Mouse (Mus musculus) spleen, adult 12 weeks (tissue): ENCODE results near the gene Exph5.
A peak's percentile ranks its signal among the peaks of the same experiment; 100 is the strongest.

ENCODE experiments used
- DNase-seq: peaks from one replicate; pipeline ENCODE4 v3.0.0; 2022; ENCODE audit warnings: low spot score

Exph5 gene

DNA sequence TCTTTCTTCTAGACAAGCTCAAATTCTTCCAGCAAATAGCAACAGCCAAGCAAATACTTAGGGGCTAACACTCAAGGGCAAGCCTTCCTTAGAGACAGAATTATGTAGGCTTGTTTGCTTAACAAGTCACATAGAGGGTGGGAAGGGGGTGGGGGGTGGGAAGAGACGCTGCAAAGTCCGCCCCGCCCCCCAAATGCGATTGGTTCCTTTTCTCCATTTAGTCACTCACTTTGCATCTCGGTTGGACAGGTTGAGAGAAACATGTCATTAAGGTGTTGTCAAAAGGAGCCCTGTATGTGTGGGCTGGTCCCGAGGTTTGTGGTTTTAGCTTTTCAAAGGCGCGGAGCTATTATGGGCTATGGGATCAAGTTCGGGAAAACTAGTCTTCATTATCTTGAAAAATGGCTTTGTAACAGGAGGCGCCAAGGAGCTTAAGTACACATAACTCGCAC, at the start of gene Exph5:
TSS of gene Exph5 (plus strand) at position 402 of the 452 bp plus-strand sequence.
- DNase-seq, result no peak

DNA sequence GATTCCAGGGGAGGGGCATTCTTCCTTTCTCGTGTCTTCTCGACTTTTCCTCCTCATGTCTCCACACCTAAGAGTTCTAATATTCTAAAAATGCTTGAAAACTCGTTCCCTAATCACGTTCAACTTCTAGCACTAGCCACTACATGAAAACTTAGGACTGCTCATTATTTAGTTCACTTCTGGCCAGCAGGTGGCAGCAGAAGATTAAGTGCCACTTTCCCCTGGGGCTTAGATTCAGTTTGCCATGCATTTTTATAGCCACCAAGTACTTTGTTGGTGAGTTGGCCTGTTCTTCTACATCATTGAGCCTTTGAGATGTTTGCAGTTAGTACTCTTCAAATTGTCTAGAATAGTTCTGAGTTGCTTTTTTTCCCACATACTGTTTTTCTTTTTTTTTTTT, 47.1 kb upstream of the Exph5 start:
- DNase-seq, result peak; percentile 35

DNA sequence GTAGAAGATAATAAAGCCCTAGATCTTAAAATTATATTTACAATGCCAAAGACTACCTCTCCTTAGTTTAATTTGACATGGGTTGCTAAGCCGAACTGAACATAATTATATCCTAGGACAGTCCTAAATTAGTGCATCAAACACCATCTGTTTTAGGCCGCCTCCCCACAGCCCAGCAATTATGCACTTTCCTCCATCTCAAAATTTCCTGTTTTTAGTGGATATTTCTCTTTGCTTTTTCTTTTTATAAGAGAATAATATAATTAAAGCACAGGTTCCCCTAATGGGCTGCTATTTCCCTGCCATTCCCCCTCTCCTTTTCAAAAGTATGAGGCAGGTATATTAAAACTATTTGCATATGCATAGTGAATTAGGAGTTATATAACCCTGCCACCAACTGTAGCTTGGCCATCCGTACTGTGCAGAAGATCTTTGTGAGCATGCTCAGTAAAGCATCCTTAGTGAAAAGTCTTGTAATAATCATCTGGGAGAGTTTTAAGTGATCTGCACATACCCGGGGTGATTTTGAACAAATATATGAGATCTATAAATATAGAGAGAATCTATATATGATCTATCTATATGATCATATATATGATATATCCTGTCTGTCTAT, 44.7 kb upstream of the Exph5 start:
- DNase-seq, result no peak

DNA sequence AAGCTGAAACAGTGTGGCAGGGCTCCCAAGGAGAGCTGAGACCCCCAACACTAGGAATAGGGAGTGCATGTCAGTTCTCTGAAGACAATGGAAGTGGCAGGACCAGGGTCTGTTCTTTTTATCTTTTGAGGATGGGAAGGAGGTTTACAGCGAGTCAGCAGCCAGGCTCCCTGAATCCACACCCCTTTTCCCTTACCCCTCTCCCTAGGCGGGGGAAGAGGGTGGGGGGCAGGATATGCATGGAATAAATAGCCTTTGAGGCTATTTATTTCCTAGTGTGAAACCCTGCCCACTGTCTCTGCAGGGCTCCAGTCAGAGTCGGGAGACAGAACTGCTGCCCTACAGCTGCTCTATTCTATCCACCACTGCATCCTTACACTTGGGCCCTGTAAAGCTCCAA, 43.7 kb upstream of the Exph5 start:
- DNase-seq, result no peak

DNA sequence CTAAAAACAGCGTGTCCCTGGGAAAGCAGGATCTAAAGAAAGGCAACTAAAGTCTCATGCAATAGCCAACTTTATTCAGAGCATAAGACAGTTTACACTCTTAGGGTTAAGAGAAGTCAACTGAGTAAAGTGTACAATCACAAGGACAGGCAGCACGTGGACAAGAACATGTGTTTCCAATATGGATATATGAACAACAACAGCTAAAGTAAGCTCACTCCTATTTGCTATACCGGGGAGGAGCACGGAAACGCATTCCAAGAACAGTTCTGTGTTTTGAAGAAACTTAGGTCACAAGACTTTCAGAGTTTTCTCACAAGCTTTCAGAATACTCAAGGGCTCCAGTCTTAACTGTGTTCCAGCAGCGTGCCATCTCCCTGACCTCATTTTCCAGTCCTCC, 43.3 kb upstream of the Exph5 start:
- no peak for DNase-seq

DNA sequence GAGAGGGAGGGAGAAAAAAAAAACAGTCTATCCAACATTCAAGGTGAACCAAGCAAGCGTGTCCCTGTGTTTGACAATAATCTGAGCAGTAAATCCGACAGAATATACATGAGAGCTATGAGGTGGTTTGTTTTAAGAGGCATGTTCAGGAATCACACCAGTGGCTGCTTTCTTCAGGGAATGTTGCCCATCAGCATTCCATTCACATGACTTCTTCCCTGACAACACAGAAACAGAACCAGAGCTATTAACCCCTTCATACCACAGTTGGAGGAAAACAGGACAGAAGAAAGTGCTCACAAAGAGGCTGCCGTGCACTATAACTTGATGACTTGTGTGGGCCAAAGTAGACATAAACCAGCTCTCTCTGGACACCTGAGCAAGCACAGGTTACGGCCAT, 37.1 kb upstream of the Exph5 start:
- DNase-seq, result no peak

DNA sequence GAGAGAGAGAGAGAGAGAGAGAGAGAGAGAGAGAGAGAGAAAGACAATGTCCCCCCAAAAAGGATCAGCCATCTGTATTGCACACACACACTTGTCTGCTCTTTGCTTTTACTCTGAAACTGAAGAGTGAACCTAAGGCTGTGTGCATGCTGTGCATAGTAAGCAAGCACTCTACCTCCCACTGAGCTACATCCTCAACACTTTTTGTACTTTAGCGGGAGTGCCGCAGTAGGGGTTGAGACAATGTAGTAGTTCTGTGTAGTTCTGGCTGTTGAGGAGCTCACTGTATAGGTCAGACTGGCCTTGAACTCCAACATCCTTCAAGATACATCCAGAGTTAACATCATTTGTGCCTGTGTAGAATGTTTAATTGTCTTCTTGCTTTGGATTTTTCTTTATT, 35.9 kb upstream of the Exph5 start:
- DNase-seq, result no peak

DNA sequence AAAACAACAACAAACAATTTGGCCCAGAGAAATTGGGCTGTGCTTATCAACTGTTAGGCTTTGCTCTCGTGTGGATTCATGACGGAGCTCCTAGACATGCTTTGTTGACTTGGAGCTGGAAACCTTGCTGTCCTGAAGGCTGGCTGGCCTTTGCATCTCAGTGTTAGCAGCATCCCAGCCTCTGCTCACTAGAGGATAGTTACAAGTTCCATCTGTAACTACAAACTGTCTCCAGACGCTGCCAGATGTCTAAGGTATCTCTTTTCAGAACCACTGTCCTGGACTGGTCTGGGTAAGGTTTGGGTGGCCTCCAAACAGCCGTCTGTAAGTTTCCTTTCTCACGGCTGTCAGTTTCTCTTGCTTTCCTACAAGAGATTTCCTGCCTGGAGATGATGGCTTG, 33.4 kb upstream of the Exph5 start:
- no peak for DNase-seq

DNA sequence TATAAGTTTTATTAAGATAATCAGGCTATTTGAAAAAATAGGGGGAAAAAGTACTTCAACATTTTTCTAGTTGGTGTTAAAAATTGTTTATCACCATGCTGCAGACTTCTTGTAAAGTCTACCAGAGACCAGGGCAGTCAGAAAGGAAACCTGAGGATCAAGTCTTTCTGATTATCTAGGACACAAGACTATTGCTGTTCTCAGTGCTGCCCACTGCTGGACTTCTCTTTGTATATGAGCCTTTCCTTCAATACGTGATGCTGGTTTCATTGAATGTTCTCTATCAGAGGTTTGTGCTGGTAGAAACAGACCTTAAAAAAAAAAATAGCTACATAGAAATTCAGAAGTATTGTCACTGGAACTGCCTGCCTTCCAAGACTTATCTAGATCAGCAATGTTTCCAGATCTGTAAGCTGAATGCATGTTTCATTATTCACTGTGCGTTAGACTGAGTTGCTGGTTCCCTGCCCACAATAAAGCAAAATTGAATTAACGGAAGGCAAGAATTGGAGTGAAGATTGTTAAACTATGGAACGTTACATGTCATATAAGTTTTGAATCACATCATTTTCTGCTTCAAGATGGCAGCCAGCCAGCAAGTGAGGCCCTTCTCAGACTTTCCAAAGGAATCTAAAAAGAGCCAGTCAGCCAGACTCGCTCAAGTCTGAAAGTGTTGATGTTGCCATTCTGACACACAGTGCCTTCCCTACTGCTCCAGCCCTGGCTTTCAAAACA, 32.6 kb upstream of the Exph5 start:
- DNase-seq, result no peak

DNA sequence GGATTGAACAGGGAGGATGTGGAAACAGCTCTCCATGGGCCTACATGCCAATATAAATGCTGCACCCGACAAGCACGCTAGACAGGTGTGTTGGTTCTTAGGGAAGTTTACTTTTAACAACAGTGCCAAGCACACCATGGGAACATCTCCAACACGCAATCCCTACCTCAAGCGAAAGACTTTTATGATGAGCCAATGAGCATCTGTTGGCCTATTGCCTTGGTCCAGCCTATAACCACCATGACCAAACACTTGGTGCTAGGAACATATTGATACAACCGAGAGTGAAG, 32.1 kb upstream of the Exph5 start:
- no peak for DNase-seq

DNA sequence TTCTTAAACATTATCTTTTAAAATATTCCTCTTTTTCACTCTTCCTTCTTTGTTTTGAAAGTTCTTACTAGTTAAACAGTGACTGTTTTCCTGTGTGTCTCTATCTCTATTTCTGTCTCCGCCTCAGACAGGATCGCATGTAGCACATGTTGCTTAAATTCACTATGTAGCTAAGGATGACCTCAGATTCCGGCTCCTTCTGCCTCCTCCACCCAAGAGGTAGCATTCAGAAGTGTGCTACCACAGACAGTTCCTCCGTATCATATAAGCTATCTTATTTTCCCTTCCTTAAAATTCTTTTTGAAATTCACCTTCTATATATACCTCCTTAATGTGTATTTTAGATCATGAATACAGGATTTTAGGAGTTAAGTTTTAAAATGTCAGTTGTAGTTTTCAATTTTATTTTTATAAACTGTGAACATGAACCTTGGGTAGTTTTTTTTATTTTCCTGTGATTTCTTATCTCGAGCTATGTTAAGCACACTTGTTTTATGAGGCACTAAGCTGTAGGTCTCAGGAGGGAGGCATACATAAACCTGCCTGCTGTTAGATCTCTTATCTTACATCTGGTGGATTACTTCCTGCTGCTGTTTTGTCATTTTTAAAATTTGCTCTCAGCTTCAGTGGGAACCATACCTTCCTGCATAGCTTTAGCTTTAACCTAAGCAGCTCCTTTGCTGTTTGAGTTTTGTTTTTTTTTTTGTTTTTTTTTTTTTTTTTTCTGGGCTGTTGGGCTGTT, 30.0 kb upstream of the Exph5 start:
- no peak for DNase-seq

DNA sequence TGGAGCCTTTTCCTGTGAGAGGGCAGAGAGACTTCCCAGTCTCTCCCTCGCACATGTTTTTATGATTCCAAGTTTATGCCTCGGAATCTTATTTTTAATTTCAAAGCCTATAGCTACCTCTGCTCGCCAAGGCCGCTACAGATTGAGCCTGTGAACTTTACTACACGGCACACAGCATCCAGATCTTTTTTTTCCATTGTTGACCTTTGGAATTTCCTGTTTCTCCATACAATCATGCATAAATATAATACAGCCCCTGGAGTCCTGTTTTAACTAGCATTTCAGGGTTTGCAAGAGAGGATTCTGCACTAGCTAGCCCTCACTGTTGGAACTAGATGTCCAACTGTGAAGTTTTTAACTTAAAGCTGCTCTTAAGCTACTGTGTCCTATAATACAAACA, 29.3 kb upstream of the Exph5 start:
- DNase-seq, result no peak

DNA sequence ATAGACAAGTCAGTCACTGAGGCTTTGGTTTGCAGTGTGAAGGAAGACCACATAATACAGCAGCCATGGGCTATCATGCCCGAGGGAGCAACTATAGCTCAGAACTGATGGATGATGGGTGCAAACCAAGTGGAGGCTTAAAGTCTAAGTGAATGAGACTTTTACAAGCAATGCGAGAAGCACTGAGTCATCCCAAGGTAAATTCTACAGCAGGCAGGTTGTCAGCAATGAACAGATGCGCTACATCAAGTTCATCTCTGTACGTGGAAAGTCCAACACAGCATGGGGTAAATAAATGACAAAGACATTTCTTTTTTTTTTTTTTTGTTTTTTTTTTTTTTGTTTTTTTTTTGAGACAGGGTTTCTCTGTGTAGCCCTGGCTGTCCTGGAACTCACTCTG, 28.8 kb upstream of the Exph5 start:
- no peak for DNase-seq

DNA sequence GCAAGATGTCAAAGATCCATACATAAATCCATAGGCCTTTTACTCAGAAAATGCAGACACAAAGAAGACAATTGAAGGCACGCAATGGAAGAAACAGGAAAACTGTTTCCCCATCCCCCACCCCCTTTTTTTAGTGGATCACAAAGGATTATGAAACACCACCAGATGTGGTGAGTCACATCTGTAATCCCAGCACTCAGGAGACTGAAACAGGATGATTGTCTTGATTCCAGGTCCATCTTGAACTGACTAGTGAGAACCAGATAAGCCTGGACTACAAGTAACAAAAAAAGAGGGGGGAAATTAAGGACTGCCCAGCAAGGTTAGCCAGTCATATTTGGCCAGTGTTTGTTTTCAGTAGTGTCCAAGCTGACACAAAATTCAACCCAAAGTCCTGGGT, 25.1 kb upstream of the Exph5 start:
- DNase-seq, result no peak

DNA sequence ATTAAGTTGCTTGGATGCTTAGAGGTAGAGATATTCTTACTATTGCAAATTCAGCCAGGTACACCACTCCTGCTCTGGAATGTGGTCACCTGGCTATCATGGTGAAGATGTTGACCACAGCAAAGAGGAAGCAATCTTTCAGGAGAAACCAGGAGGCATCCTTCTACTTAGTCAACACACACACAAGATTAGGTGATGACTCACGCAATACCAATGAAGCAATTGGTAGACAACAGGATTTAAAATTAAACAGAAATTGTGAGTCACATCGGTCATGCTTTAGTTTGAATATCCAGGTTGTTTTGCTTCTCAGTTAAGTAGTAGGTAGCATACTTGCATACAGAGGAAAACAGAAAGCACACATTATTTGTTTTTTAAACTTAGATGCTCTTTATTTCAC, 22.5 kb upstream of the Exph5 start:
- DNase-seq, result no peak

DNA sequence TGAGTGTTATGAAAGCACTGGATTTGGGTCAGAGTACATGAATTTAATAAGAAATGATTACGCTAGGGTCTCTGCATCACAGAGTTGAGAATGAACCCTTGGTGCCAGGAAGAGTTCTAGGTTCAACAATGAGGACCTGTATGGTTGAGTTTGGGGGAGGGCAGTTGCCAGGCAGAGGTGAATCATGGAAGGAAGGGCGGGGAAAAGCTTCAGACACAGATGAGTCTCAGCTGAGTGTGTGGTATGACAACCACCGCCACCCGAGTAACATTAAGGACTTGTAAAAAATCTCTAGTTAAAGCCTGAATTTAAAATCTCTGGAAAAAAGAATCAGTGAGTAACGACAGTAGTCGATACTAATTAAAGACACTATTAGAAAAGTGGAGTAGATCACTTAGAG, 14.7 kb upstream of the Exph5 start:
- no peak for DNase-seq

DNA sequence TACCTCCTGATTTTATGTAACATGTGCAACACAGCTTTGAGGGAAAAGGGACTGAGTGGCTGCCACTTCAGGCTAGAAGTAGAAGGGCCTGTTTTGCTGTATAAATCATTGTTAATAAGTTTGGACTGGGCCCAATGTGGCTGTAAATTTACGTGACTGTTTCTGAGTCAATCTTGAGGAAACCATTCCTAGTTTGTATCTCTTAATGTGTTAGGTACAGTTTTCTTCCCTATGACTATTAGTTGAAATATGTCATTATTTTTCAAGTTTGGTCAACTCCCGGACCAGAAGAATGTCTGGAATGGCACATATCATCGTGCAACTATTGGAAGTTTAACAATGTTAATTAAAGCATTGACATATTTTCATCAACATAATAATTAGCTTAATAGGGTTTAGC, 11.5 kb upstream of the Exph5 start:
- DNase-seq, result no peak

DNA sequence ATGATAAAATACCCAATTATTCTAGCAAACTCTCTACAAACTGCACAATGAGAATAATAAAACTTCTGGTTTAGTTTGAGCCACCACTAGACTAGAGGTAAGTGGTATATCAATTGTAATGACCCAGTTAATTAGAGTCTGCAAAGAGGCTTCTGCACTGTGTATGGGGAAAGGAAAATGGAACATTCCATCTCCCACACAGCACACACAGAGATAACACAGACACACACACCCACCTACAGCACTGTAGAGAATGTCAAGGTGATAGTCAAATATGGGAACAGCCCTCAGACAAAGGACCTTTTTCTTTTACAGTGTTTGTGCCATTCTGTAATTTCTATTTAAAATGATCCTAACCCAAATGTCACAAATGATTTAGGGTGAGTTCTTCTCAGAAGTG, 8.6 kb upstream of the Exph5 start:
- no peak for DNase-seq

DNA sequence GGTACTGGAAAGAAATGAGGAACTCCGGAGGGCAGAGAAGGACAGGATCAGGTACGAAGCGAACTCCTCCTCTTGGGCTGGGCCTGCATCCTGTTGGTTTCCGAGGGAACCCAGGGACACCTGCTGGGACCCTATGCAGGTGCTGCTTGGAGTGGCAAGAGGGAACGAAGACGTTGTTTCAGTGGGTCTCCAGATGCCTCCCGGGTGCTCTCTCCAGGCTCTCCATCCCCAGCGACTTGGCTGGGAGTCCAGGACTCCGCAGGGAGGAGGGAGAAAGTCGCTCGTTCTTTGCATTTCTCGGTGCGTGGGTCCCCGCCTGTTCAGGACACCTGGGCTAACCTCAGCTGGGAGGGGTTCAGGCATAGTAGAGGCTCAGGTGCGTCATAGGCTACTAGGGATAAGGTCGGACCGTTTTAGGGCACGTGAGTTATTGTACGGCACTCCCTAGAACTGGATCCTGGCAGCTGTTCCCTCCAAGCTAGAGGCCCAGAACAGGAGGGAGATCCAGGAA, 386 bp downstream of the Exph5 start:
- no peak for DNase-seq

DNA sequence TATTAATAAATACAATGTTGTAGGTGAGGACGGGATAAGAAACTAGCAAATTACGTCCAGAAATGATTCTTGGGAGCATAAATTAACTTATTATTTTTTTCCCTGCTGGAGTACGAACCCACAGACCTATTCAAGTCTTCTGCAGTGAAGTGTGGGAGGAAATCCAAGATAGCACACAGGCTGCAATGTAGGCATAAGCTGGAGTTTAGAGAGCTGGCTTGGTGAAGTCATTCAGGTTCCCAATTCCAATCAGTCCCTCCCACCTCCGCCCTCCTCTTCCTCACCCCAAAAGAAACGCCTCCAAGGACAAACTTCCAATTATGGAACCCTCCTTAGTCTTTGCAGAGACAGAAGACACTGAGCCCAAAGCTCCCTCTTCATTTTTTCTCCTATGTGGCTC, 945 bp downstream of the Exph5 start:
- DNase-seq, result no peak

DNA sequence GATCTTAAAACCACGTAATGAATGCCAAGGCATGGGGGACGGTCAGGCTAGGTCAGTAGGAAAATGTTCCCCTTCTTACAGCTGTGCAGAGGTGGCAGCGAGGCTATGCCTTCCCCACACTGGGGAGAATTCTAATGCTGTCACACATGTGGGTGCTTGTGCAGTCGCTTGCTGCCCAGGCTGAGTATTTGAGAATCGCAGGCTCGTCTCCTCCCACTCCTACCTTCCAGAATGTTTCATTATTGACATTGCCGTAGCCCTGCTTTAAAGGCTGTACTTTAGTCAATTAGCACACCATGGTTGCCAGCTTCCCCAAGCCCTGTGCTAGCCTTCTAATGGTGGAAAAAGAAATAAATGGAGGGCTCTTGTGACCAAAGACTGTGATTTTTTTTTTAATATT, 6.4 kb downstream of the Exph5 start:
- no peak for DNase-seq

DNA sequence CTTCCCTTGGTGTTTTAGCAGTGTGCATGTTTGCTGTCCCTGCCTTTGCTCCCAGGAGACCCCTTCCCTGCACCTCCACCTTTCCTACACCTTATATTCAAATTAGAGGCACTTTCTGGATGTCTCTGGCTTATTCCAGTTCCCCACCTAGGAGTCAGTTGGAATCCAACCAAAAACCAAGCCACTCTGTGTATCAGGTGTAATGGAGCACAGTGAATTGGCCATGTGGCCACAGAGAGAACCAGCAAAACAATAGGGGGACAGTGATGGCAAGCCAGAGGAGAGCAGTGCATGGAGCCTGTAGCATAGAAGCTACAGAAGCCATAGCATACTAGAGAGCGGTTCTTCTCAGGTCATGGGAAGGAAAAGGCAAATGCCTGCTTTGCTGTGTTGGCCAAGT, 11.5 kb downstream of the Exph5 start:
- DNase-seq, result no peak

DNA sequence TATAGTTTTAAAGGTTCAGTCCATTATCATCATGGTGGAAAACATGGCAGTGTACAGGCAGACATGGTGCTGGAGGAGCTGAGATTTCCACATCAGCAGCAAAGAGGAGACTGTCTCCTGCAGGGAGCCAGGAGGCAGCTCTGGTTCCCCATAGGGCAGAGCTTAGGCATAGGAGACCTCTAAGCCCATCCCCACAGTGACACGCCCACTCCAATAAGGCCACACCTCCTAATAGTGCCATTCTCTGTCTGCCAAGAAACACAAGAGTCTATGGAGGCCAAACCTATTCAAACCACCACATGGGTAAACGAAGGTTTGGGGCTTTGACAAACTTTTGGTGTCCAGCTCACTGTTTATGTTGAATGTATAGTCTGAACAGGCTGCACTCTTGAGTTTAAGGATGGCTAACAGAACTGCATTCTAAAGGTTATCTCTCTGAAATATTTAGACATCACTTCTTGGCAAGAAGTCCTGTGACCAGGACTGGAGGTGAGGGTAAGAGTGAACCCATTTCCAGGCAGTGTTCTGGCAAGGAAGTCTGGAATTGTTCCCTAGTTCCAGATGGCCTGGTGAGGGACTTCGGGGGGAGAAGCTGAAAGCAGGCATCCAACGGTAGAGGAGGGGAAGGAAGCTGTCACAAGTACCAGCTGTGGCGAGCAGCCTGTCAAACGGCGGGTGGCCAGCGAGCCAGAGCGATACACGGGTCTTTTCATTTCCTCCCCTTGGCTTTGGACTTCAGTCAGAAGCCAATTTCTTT, 19.6 kb downstream of the Exph5 start:
- DNase-seq, result no peak
